Mouse (Mus musculus): ENCODE data around the gene Ugt1a2. TPM values are rescaled to one million over a fixed set of nuclear protein-coding genes. Genes with fewer than 3 reads are reported as not detected.
"Not testable (repeated sequence)": the region's sequence is repeated elsewhere in the genome, so short reads cannot be mapped to it uniquely, and the experiment has no call there.

Gene Ugt1a2
- polyA plus RNA-seq, 1 experiment from 2014 or later, result not detected

DNA sequence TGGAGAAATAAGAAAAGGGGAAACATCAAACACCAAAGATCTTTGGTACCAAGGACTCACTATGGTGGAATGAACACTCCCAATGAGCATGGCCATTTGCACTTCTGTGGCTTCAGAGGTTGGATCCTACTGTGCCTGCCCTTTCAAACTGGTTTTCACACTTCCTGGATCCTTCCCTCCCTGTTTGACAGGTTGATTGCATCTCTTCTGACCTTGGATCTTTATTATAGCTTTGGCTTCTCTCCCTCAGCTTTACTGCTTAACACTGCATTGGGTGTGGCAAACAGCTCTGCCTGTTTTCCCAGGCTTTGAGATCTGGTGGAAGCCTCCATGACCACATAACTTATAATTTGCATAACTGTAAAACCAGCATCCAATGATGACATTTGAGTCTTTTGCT is 19.9 kb downstream of the Ugt1a2 start:
- Histone ChIP-seq H3K36me3 (replicated peaks) (no peaks in the 10 kb centered on the region), H3K4me2 (no peak overlapping the region), H3K9ac (no peak overlapping the region), H3K4me3 (replicated peaks) (no peak overlapping the region), H3K4me1 (no peaks in the 10 kb centered on the region), H3K27me3 (no peaks in the 10 kb centered on the region), H3K9me3 (peaks cover 27% of the 10 kb centered on the region), H3K27ac (no peak overlapping the region)
- no peak for ATAC-seq (ENCODE audit: low FRiP score)

DNA sequence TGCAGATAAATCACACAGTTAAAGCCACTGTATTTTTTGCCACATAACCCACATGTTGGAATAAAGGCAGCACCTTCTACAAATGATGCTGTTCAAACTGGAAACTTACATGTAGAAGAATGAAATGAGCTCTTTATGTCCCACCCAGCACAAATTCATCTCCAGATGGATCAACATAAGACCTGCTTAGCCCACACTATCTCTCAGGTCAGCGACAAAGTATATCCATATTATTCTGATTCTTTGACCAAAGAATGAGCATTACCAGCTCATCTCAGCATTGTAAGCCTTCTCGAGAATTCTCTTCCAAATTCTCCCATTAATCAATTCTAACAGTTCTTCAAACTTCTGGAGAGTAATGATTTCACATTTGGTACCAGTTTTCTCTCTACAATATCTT is 21.8 kb downstream of the Ugt1a2 start:
- no peak overlapping the region for H3K4me2 ChIP-seq
- no peaks in the 10 kb centered on the region for H3K27me3 ChIP-seq
- ATAC-seq (ENCODE audit: low FRiP score), result no peak
- no peak overlapping the region for H3K4me3 ChIP-seq (replicated peaks)
- H3K27ac ChIP-seq, result no peak overlapping the region
- peaks cover 29% of the 10 kb centered on the region for H3K9me3 ChIP-seq
- H3K4me1 ChIP-seq, result no peaks in the 10 kb centered on the region
- H3K36me3 ChIP-seq (replicated peaks), result no peaks in the 10 kb centered on the region
- 49% methylated on average over 2 of the region's 2 CpGs for WGBS
- H3K9ac ChIP-seq, result no peak overlapping the region

- H3K27me3 ChIP-seq; ATAC-seq (ENCODE audit: low FRiP score); H3K27ac ChIP-seq; H3K4me1 ChIP-seq; H3K4me2 ChIP-seq; H3K4me3 ChIP-seq (replicated peaks); H3K36me3 ChIP-seq (replicated peaks); H3K9ac ChIP-seq: not testable (repeated sequence)
- H3K9me3 ChIP-seq, result peaks cover 32% of the 10 kb centered on the region
These were observed 22.7 kb downstream of the Ugt1a2 start for GRCm38 (mm10) chr1:88223011-88223515.

DNA sequence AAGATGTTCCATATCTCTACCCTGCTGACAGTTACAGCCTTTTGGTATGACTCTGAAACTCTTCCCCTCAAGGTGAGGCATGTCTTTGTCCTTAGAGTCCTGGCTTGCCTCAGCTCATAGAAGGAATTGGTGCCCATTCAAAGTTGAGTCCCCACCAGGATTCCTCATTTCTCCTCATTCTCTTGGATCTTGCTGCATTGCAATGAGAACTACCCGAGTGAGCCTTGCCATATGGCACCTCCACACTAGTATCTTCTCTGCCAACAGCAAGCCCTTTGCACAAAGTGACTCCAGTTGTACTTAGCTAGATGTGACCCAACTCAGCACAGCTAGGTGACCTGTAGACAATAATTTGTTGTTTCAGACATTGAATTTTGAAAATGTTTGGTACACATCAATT is 23.2 kb downstream of the Ugt1a2 start:
- no peak for ATAC-seq (ENCODE audit: low FRiP score)
- Histone ChIP-seq H3K27me3 (no peaks in the 10 kb centered on the region), H3K27ac (no peak overlapping the region), H3K9ac (no peak overlapping the region), H3K9me3 (peaks cover 38% of the 10 kb centered on the region), H3K4me3 (replicated peaks) (no peak overlapping the region), H3K36me3 (replicated peaks) (no peaks in the 10 kb centered on the region), H3K4me1 (no peaks in the 10 kb centered on the region), H3K4me2 (no peak overlapping the region)
- 51% methylated on average over 1 of the region's 1 CpGs for WGBS

GRCm38 (mm10) chr1:88224029-88224776 is 23.8 kb downstream of the Ugt1a2 start:
- no peak overlapping the region for H3K4me3 ChIP-seq (replicated peaks)
- H3K9ac ChIP-seq, result no peak overlapping the region
- no peaks in the 10 kb centered on the region for H3K36me3 ChIP-seq (replicated peaks)
- ATAC-seq (ENCODE audit: low FRiP score), result no peak
- H3K9me3 ChIP-seq, result peaks cover 44% of the 10 kb centered on the region
- H3K4me1 ChIP-seq, result no peaks in the 10 kb centered on the region
- no peaks in the 10 kb centered on the region for H3K27me3 ChIP-seq
- no peak overlapping the region for H3K27ac ChIP-seq
- no peak overlapping the region for H3K4me2 ChIP-seq
- WGBS, result 67% methylated on average over 2 of the region's 2 CpGs

DNA sequence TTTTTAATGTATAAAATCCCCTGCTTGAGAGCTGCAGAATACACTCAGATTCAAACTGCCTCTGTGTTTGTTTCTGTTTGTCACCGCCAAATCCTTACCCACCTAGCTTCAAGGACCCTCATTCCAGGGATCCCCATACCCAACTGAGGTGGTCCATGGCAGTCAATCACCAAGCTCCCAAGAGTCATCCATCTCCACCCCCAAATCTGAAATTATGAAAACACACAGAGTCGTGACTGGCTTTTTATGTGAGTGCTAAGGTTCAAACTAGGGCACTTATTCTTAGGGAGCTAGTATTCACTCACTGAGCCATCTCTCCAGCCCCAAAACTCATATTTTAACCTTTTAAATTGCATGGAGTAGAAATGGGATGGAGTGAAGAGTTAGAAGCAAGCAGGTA is 24.9 kb downstream of the Ugt1a2 start:
- not testable (repeated sequence) for H3K27me3 ChIP-seq; H3K36me3 ChIP-seq (replicated peaks); ATAC-seq (ENCODE audit: low FRiP score); H3K27ac ChIP-seq; H3K4me2 ChIP-seq; H3K4me1 ChIP-seq; H3K9ac ChIP-seq; H3K4me3 ChIP-seq (replicated peaks)
- peaks cover 55% of the 10 kb centered on the region for H3K9me3 ChIP-seq
- WGBS, result 38% methylated on average over 2 of the region's 2 CpGs

GRCm38 (mm10) chr1:88225741-88226140 is 25.3 kb downstream of the Ugt1a2 start:
- no peak overlapping the region for H3K9ac ChIP-seq
- no peaks in the 10 kb centered on the region for H3K4me1 ChIP-seq
- H3K9me3 ChIP-seq, result peaks cover 59% of the 10 kb centered on the region
- H3K4me3 ChIP-seq (replicated peaks), result no peak overlapping the region
- H3K4me2 ChIP-seq, result no peak overlapping the region
- ATAC-seq (ENCODE audit: low FRiP score), result no peak
- no peaks in the 10 kb centered on the region for H3K27me3 ChIP-seq
- H3K27ac ChIP-seq, result no peak overlapping the region
- H3K36me3 ChIP-seq (replicated peaks), result no peaks in the 10 kb centered on the region

- no peak within 1 kb of the TSS for H3K4me2 ChIP-seq
- H3K4me3 ChIP-seq (replicated peaks), result no peak within 1 kb of the TSS
- H3K27ac ChIP-seq, result no peak within 1 kb of the TSS
- no peak within 1 kb of the TSS for H3K9ac ChIP-seq
- no peaks in the 10 kb centered on the region for H3K36me3 ChIP-seq (replicated peaks)
- H3K27me3 ChIP-seq, result no peaks in the 10 kb centered on the region
- H3K9me3 ChIP-seq, result peaks cover 70% of the 10 kb centered on the region
- 56% methylated on average over 5 of the region's 5 CpGs for WGBS
- no peak for ATAC-seq (ENCODE audit: low FRiP score)
- no peaks in the 10 kb centered on the region for H3K4me1 ChIP-seq
These were observed 26.4 kb downstream of the Ugt1a2 start, which contains the start of gene Mroh2a for GRCm38 (mm10) chr1:88226670-88227379. TSS of gene Mroh2a (plus strand) at chr1:88226986.

DNA sequence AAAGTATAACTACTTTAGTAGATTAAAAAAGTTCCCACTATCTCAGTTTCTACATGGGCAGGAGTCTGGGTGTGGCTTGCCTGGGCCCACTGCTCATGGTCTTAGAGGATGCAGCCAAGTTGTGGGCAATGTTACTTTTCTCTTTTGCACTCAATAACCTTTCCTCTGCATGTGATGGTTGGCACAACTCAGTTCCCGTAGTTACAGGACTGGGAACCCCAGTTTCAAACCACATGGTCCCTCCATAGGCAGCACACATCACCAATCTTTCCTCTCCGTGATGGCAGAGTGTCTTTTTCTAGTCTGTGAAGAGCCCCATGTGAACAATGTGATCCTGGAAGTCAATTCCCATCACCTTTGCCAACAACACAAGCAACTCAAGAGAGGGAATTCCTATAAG is 27.1 kb downstream of the Ugt1a2 start:
- no peaks in the 10 kb centered on the region for H3K4me1 ChIP-seq
- no peak for ATAC-seq (ENCODE audit: low FRiP score)
- H3K4me2 ChIP-seq, result no peak overlapping the region
- no peaks in the 10 kb centered on the region for H3K27me3 ChIP-seq
- no peaks in the 10 kb centered on the region for H3K36me3 ChIP-seq (replicated peaks)
- WGBS, result 65% methylated on average over 2 of the region's 2 CpGs
- peaks cover 72% of the 10 kb centered on the region for H3K9me3 ChIP-seq
- H3K27ac ChIP-seq, result no peak overlapping the region
- no peak overlapping the region for H3K4me3 ChIP-seq (replicated peaks)
- no peak overlapping the region for H3K9ac ChIP-seq

DNA sequence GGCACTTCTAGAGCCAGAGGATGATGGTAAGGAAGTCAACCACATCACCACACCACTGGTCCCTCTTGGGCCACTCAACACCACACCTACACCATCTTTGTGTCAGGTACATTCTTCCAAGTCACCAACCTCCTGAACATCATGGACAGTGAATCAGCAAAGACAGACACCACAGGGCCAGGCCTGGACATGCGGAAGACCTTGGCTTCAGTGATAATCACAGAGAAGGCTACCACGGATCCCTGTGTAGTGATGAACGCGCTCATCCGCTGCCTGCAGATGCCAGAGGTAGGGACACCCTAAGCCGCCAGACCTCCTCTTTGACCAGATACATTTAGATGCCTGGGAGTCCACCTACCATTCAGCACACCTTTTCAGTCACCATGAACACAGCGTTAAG is 27.7 kb downstream of the Ugt1a2 start:
- no peaks in the 10 kb centered on the region for H3K27me3 ChIP-seq
- no peaks in the 10 kb centered on the region for H3K36me3 ChIP-seq (replicated peaks)
- H3K9me3 ChIP-seq, result peaks cover 79% of the 10 kb centered on the region
- H3K27ac ChIP-seq, result no peak overlapping the region
- H3K4me2 ChIP-seq, result no peak overlapping the region
- H3K4me1 ChIP-seq, result no peaks in the 10 kb centered on the region
- WGBS, result 72% methylated on average over 7 of the region's 7 CpGs
- H3K9ac ChIP-seq, result no peak overlapping the region
- no peak for ATAC-seq (ENCODE audit: low FRiP score)
- H3K4me3 ChIP-seq (replicated peaks), result no peak overlapping the region

- Histone ChIP-seq H3K4me1 (no peaks in the 10 kb centered on the region), H3K4me2 (no peak overlapping the region), H3K36me3 (replicated peaks) (no peaks in the 10 kb centered on the region), H3K9me3 (peaks cover 93% of the 10 kb centered on the region), H3K4me3 (replicated peaks) (no peak overlapping the region), H3K27ac (no peak overlapping the region), H3K27me3 (no peaks in the 10 kb centered on the region), H3K9ac (no peak overlapping the region)
- WGBS, result 79% methylated on average over 3 of the region's 3 CpGs
- no peak for ATAC-seq (ENCODE audit: low FRiP score)
These were observed 29.2 kb downstream of the Ugt1a2 start for GRCm38 (mm10) chr1:88229566-88229965.

DNA sequence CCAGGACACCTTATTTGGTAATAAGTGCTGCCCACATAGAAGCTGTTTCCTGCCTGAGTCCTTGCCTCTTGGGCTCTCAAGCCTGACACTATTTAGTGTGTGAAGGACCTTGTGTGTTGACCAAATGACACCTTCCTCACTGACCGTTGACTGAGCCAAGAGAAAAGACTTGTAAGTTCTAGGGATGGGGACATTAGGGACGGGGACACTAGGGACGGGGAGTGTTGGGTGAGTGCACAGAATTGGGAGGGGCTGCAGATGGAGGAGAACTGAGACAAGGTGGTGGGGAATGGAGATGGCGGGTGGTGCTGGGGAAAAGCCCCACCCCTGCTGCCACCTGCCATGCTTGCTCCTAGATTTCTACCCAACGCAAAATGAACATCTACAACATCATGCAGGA is 29.6 kb downstream of the Ugt1a2 start:
- ATAC-seq (ENCODE audit: low FRiP score), result no peak
- H3K9me3 ChIP-seq, result peaks cover 97% of the 10 kb centered on the region
- no peak overlapping the region for H3K4me3 ChIP-seq (replicated peaks)
- no peaks in the 10 kb centered on the region for H3K27me3 ChIP-seq
- H3K4me1 ChIP-seq, result no peaks in the 10 kb centered on the region
- no peak overlapping the region for H3K27ac ChIP-seq
- no peak overlapping the region for H3K9ac ChIP-seq
- no peaks in the 10 kb centered on the region for H3K36me3 ChIP-seq (replicated peaks)
- WGBS, result 85% methylated on average over 5 of the region's 5 CpGs
- H3K4me2 ChIP-seq, result no peak overlapping the region

GRCm38 (mm10) chr1:88230421-88230820 is 30.0 kb downstream of the Ugt1a2 start:
- Histone ChIP-seq H3K4me1 (no peaks in the 10 kb centered on the region), H3K4me2 (no peak overlapping the region), H3K27me3 (no peaks in the 10 kb centered on the region), H3K36me3 (replicated peaks) (no peaks in the 10 kb centered on the region), H3K9me3 (peaks cover 100% of the 10 kb centered on the region), H3K9ac (no peak overlapping the region), H3K27ac (no peak overlapping the region), H3K4me3 (replicated peaks) (no peak overlapping the region)
- ATAC-seq (ENCODE audit: low FRiP score), result no peak
- WGBS, result 74% methylated on average over 7 of the region's 7 CpGs

Measured in forebrain, embryonic 12.5 days (tissue).